Mouse (Mus musculus) MEL (cell line): Measurements from ENCODE around the gene Gm20388. TPM values are rescaled to one million over a fixed set of nuclear protein-coding genes. Genes with fewer than 3 reads are reported as not detected.

Source experiments
- DNase-seq: peaks from one replicate; pipeline ENCODE4 v3.0.0; 2011; ENCODE audit warnings: low read depth, low spot score
- H3K27ac ChIP-seq: 2 replicates; pipeline ENCODE4 v1.5.1; 2012; ENCODE audit warnings: low read depth, mild to moderate bottlenecking, control low read depth, low read length, moderate library complexity; ENCODE audit not compliant: control insufficient read depth
- H3K27me3 ChIP-seq, 2 experiments: fragments of 150-350 bp in 1 of 2; sonication (generic) in 1 of 2; 2 replicates each; pipeline ENCODE4 v1.6.1; 2012; ENCODE audit warnings: low read length in 2 of 2, mild to moderate bottlenecking in 2 of 2, improper control_type of control experiment in 1 of 2, moderate library complexity in 1 of 2; ENCODE audit not compliant: insufficient read depth in 2 of 2, control insufficient read depth in 1 of 2
- H3K36me3 ChIP-seq, 2 experiments: 2 replicates each; pipeline ENCODE4 v1.6.1; 2012 to 2014; ENCODE audit warnings: low read length in 2 of 2, improper control_type of control experiment in 1 of 2, inconsistent platforms in 1 of 2, mild to moderate bottlenecking in 1 of 2; ENCODE audit not compliant: insufficient read depth in 2 of 2, control insufficient read depth in 1 of 2
- H3K4me1 ChIP-seq, 2 experiments: fragments of 150-350 bp in 1 of 2; sonication (generic) in 1 of 2; 2 replicates each; pipeline ENCODE4 v1.6.1; 2012; ENCODE audit warnings: low read length in 2 of 2, improper control_type of control experiment in 1 of 2, mild to moderate bottlenecking in 1 of 2; ENCODE audit not compliant: insufficient read depth in 2 of 2, control insufficient read depth in 1 of 2
- H3K4me3 ChIP-seq, 2 experiments: fragments of 150-350 bp in 1 of 2; sonication (generic) in 1 of 2; 2 replicates each; pipeline ENCODE4 v1.5.1; 2012; ENCODE audit warnings: low read depth in 2 of 2, low read length in 2 of 2, mild to moderate bottlenecking in 2 of 2, moderate library complexity in 2 of 2, control low read depth in 1 of 2, improper control_type of control experiment in 1 of 2; ENCODE audit not compliant: control insufficient read depth in 1 of 2, insufficient read depth in 1 of 2
- H3K79me2 ChIP-seq: 2 replicates; pipeline ENCODE4 v1.6.1; 2012; ENCODE audit warnings: mild to moderate bottlenecking, low read length, moderate library complexity; ENCODE audit not compliant: control insufficient read depth, poor library complexity, insufficient read depth
- H3K9ac ChIP-seq: 2 replicates; pipeline ENCODE4 v1.6.1; 2012; ENCODE audit warnings: low read depth, mild to moderate bottlenecking, control low read depth, low read length, moderate library complexity; ENCODE audit not compliant: control insufficient read depth, poor library complexity, severe bottlenecking
- H3K9me3 ChIP-seq: fragments of 150-350 bp; sonication (generic); replicated peaks from 2 replicates; pipeline ENCODE4 v1.6.1; 2012; ENCODE audit warnings: mild to moderate bottlenecking, low read length, improper control_type of control experiment, moderate library complexity; ENCODE audit not compliant: insufficient read depth
- CHD1 ChIP-seq: IDR thresholded peaks from 2 replicates; pipeline ENCODE4 v1.6.1; 2012; ENCODE audit warnings: low read depth, mild to moderate bottlenecking, inconsistent platforms, low read length, improper control_type of control experiment
- ELF1 ChIP-seq: IDR thresholded peaks from 2 replicates; pipeline ENCODE4 v1.6.1; 2014; ENCODE audit warnings: low read depth, mild to moderate bottlenecking, inconsistent platforms, low read length, improper control_type of control experiment, moderate library complexity
- EP300 ChIP-seq, 2 experiments: IDR thresholded peaks; 2 replicates each; pipeline ENCODE4 v1.6.1; 2011; ENCODE audit warnings: improper control_type of control experiment in 2 of 2, low read length in 2 of 2, low read depth in 1 of 2, mild to moderate bottlenecking in 1 of 2
- JUND ChIP-seq: IDR thresholded peaks from 2 replicates; pipeline ENCODE4 v1.6.1; 2011; ENCODE audit warnings: low read depth, mild to moderate bottlenecking, improper control_type of control experiment, low read length
- MAFK ChIP-seq: IDR thresholded peaks from 2 replicates; pipeline ENCODE4 v1.6.1; 2011; ENCODE audit warnings: low read depth, mild to moderate bottlenecking, low read length, improper control_type of control experiment, borderline replicate concordance
- MEF2A ChIP-seq: IDR thresholded peaks from 2 replicates; pipeline ENCODE4 v1.6.1; 2014; ENCODE audit warnings: low read depth, mild to moderate bottlenecking, inconsistent platforms, low read length, improper control_type of control experiment; ENCODE audit not compliant: poor library complexity, insufficient replicate concordance, severe bottlenecking; ENCODE audit errors: extremely low read depth
- MYC ChIP-seq: IDR thresholded peaks from 2 replicates; pipeline ENCODE4 v1.6.1; 2011; ENCODE audit warnings: low read depth, mild to moderate bottlenecking, low read length, improper control_type of control experiment, moderate library complexity
- NELFE ChIP-seq: IDR thresholded peaks from 2 replicates; pipeline ENCODE4 v1.6.1; 2011; ENCODE audit warnings: low read depth, low read length, improper control_type of control experiment
- POLR2AphosphoS2 ChIP-seq: IDR thresholded peaks from 2 replicates; pipeline ENCODE4 v1.6.1; 2011; ENCODE audit warnings: low read length, improper control_type of control experiment
- POLR2AphosphoS5 ChIP-seq: IDR thresholded peaks from 2 replicates; pipeline ENCODE4 v1.6.1; 2012; ENCODE audit warnings: low read depth, borderline replicate concordance, mild to moderate bottlenecking, inconsistent platforms, low read length, moderate library complexity, mixed read lengths
- RCOR1 ChIP-seq: IDR thresholded peaks from 2 replicates; pipeline ENCODE4 v1.6.1; 2012; ENCODE audit warnings: low read depth, mild to moderate bottlenecking, inconsistent platforms, low read length, improper control_type of control experiment
- SMC3 ChIP-seq: IDR thresholded peaks from 2 replicates; pipeline ENCODE4 v1.6.1; 2011; ENCODE audit warnings: low read depth, low read length, improper control_type of control experiment
- TAL1 ChIP-seq: IDR thresholded peaks from 2 replicates; pipeline ENCODE4 v1.6.1; 2012; ENCODE audit warnings: mild to moderate bottlenecking, inconsistent platforms, low read length, moderate library complexity, mixed read lengths
- TBP ChIP-seq: IDR thresholded peaks from 2 replicates; pipeline ENCODE4 v1.8.0; 2011; ENCODE audit warnings: low read depth, low read length, improper control_type of control experiment
- UBTF ChIP-seq: IDR thresholded peaks from 2 replicates; pipeline ENCODE4 v1.6.1; 2012; ENCODE audit warnings: low read depth, mild to moderate bottlenecking, inconsistent platforms, low read length, improper control_type of control experiment, moderate library complexity, borderline replicate concordance; ENCODE audit not compliant: insufficient read depth
- ZC3H11A ChIP-seq: IDR thresholded peaks from 2 replicates; pipeline ENCODE4 v1.6.1; 2012; ENCODE audit warnings: low read depth, mild to moderate bottlenecking, inconsistent platforms, low read length, improper control_type of control experiment
- ZNF384 ChIP-seq: IDR thresholded peaks from 2 replicates; pipeline ENCODE4 v1.6.1; 2012; ENCODE audit warnings: low read depth, mild to moderate bottlenecking, inconsistent platforms, low read length, improper control_type of control experiment
- polyA plus RNA-seq, 2 experiments: library from polyadenylated mRNA; stranded (reverse) in 1 of 2; unstranded in 1 of 2; fragments of >175 nt in 1 of 2; fragments of >200 nt in 1 of 2; gene quantifications; 2 replicates each; pipeline versions ENCODE4 v1.2.1 to v1.2.4; 2012; ENCODE audit warnings: low replicate concordance in 2 of 2, low read depth in 1 of 2; ENCODE audit not compliant: insufficient read length in 2 of 2, insufficient read depth in 1 of 2, missing spikeins in 1 of 2
- total RNA-seq: library from RNA; depleted of rRNA; stranded (reverse); fragments of 300-350 nt; gene quantifications from 2 replicates; pipeline ENCODE4 v1.2.3, GENCODE M21; 2012

The Gm20388 gene
- total and polyA plus RNA-seq, 3 experiments: 11.1 to 17.8 TPM; not detected in 1

DNA sequence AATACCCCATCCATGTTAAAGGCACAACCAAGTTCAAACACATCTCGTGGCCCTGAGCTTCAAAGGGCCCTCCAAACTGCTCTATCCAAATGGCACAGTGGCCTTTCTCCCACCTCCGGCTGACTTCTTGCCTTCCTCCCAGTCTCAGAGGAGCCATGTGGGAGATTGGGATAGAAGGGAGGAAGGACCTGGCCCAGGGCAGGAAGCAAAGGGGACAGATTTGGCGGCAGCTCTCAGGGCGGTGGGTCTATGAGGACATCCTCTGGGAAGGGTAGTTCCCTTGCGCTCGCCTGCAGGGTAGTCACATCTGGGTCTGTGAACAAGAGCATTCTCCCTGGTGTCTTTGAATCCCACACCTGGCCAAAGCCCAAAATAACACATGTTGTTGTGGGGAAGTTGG lies 2786.9 kb downstream of the Gm20388 start:
- Histone ChIP-seq H3K9me3 (no peaks in the 10 kb centered on the region), H3K27me3 (no peaks in the 10 kb centered on the region), H3K79me2 (peaks cover 71% of the 10 kb centered on the region), H3K9ac (peak overlapping the region; percentile 92), H3K27ac (peak overlapping the region; percentile 92), H3K4me3 (peak overlapping the region; percentile 74 to 81), H3K4me1 (peaks cover 41 to 68% of the 10 kb centered on the region in 2 experiments), H3K36me3 (peaks cover 2 to 64% of the 10 kb centered on the region in 2 experiments)
- TF ChIP-seq SMC3 (no peak), POLR2AphosphoS5 (no peak), ELF1 (no peak), TAL1 (no peak), EP300 (IDR thresholded peaks at IDR 0.05; ENCODE audit: low read depth in 1 of 2, low read length in 2 of 2) (no peak), POLR2AphosphoS2 (no peak), MEF2A (no peak), JUND (no peak), MAFK (no peak), NELFE (no peak), CHD1 (no peak), ZNF384 (no peak), RCOR1 (no peak), ZC3H11A (no peak), MYC (no peak), TBP (no peak; the same call in 1 of the 2 replicates)
- no peak for DNase-seq

DNA sequence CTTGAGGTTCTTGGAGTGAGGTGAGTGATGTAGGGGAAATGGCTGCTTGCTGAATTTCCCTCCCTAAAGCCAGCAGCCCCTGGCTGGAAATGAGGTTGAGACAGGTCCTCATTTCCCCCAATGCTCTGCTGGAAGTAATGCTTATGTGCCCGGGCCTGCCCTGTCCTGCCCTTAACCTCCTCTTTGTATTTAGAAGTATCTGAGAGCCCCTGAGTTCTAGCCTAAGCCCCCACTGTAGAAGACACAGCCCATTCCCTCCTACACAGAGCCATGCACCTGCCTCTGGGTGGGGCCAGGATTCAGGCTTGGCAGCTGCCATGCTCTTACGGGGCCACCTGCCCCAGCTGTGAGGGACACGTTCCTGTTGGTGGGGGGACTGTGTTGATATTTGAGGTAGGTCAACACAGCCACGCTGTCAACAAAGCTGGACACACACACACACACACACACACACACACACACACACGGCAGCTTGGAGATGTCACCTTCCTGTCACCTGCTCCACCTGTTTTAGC lies 2787.7 kb downstream of the Gm20388 start:
- Histone ChIP-seq H3K27ac (peak overlapping the region; percentile 92), H3K79me2 (peaks cover 64% of the 10 kb centered on the region), H3K4me1 (peaks cover 39 to 67% of the 10 kb centered on the region in 2 experiments), H3K27me3 (no peaks in the 10 kb centered on the region), H3K9me3 (no peaks in the 10 kb centered on the region), H3K4me3 (peak overlapping the region; percentile 74 to 81), H3K9ac (peak overlapping the region; percentile 92), H3K36me3 (peaks cover 0 to 62% of the 10 kb centered on the region in 2 experiments; a peak in 3 of 4 replicates)
- peak; percentile 75 for DNase-seq
- TF ChIP-seq UBTF: peak; percentile 7; the same call in 1 of the 2 replicates
- TF ChIP-seq ELF1: no peak
- TF ChIP-seq TBP: 0 out of 2 replicates have a peak, but pooled peaks have one; percentile 44
- no peak for TF ChIP-seq MEF2A
